Mouse (Mus musculus) C2C12 (cell line): ENCODE data around the gene Trib2. TPM values are rescaled to one million over a fixed set of nuclear protein-coding genes. Genes with fewer than 3 reads are reported as not detected.

Experiments used
- H3K27me3 ChIP-seq: one replicate; pipeline ENCODE4 v1.6.1; 2011; ENCODE audit not compliant: control insufficient read depth, insufficient read depth, insufficient read length
- H3K36me3 ChIP-seq: one replicate; pipeline ENCODE4 v1.6.1; 2011; ENCODE audit not compliant: control insufficient read depth, insufficient read depth
- H3K4me3 ChIP-seq: one replicate; pipeline ENCODE4 v1.5.1; 2011; ENCODE audit warnings: mild to moderate bottlenecking, control low read depth; ENCODE audit not compliant: poor library complexity, insufficient read depth, severe bottlenecking
- H3K79me2 ChIP-seq: one replicate; pipeline ENCODE4 v1.6.1; 2011; ENCODE audit not compliant: control insufficient read depth, insufficient read depth
- H3K79me3 ChIP-seq: one replicate; pipeline ENCODE4 v1.6.1; 2011; ENCODE audit warnings: low read depth, control low read depth
- H3ac ChIP-seq: one replicate; pipeline ENCODE3; 2011; ENCODE audit warnings: low read depth; ENCODE audit not compliant: control insufficient read depth, insufficient read length
- CEBPB ChIP-seq: IDR thresholded peaks from one replicate; pipeline ENCODE4 v1.6.1; 2011; ENCODE audit warnings: low read depth, mild to moderate bottlenecking, control low read depth, moderate library complexity
- CTCF ChIP-seq: IDR thresholded peaks from one replicate; pipeline ENCODE4 v1.5.1; 2011; ENCODE audit not compliant: control insufficient read depth, insufficient read depth, insufficient read length
- FOSL1 ChIP-seq: IDR thresholded peaks from one replicate; pipeline ENCODE4 v1.8.0; 2011; ENCODE audit warnings: mild to moderate bottlenecking, low read length; ENCODE audit not compliant: poor library complexity, insufficient read depth, severe bottlenecking
- MAX ChIP-seq: IDR thresholded peaks from one replicate; pipeline ENCODE4 v1.6.1; 2011; ENCODE audit warnings: mild to moderate bottlenecking, control low read depth
- MYOD1 ChIP-seq: IDR thresholded peaks from one replicate; pipeline ENCODE4 v1.6.1; 2011; ENCODE audit warnings: low read depth; ENCODE audit not compliant: control insufficient read depth, insufficient read length
- MYOG ChIP-seq: IDR thresholded peaks from one replicate; pipeline ENCODE4 v1.6.1; 2011; ENCODE audit not compliant: control insufficient read depth, insufficient read length; ENCODE audit errors: extremely low read depth
- USF1 ChIP-seq: IDR thresholded peaks from one replicate; pipeline ENCODE4 v1.6.1; 2011; ENCODE audit warnings: low read depth, mild to moderate bottlenecking, control low read depth, moderate library complexity
- long read RNA-seq, 2 experiments: library from polyadenylated mRNA; unstranded; transcript quantifications; one replicate each; pipeline ENCODE4 v2.0.0; 2019 to 2020
- polyA plus RNA-seq: library from polyadenylated mRNA; unstranded; fragments of >200 nt; fragmentation: generic; extraction: Trizol; gene quantifications from one replicate; pipeline ENCODE4 v1.2.1, GENCODE M21; 2012; ENCODE audit warnings: missing spikeins

Gene Trib2
- 1.8 TPM for polyA plus RNA-seq
- long read RNA-seq, experiment 1, partial matches to known transcripts: 0 of 1 reads
- long read RNA-seq, experiment 1, other reads (novel, unspliced or antisense): 1 of 1 reads
- long read RNA-seq, experiment 2, full-length matches to known transcripts: 1 of 3 reads
- long read RNA-seq, experiment 2, partial matches to known transcripts: 0 of 3 reads
- long read RNA-seq, experiment 2, other reads (novel, unspliced or antisense): 2 of 3 reads

GRCm38 (mm10) chr12:15816740-15817178 lies at the start of gene Trib2:
Gene Trib2, minus strand, starts transcription at chr12:15816922.
- TF ChIP-seq USF1 (no peak), FOSL1 (no peak), MYOD1 (no peak), CEBPB (no peak), CTCF (peak; percentile 92), MYOG (no peak), MAX (peak; percentile 46)
- H3K79me2 ChIP-seq: peaks cover 25% of the 10 kb centered on the region
- peak within 1 kb of the TSS; percentile 79 for H3K4me3 ChIP-seq
- no peaks in the 10 kb centered on the region for H3K36me3 ChIP-seq
- peak within 1 kb of the TSS; percentile 90 for H3ac ChIP-seq
- no peaks in the 10 kb centered on the region for H3K27me3 ChIP-seq
- H3K79me3 ChIP-seq: no peaks in the 10 kb centered on the region

GRCm38 (mm10) chr12:15858005-15858404 lies 41.3 kb upstream of the Trib2 start:
- Histone ChIP-seq H3K79me3 (no peaks in the 10 kb centered on the region), H3K27me3 (no peaks in the 10 kb centered on the region), H3K36me3 (no peaks in the 10 kb centered on the region), H3ac (no peak overlapping the region), H3K4me3 (no peak overlapping the region), H3K79me2 (no peaks in the 10 kb centered on the region)
- no peak for TF ChIP-seq FOSL1
- TF ChIP-seq CEBPB: no peak
- TF ChIP-seq CTCF: no peak
- TF ChIP-seq MYOG: no peak
- TF ChIP-seq USF1: no peak
- TF ChIP-seq MYOD1: no peak
- TF ChIP-seq MAX: no peak

DNA sequence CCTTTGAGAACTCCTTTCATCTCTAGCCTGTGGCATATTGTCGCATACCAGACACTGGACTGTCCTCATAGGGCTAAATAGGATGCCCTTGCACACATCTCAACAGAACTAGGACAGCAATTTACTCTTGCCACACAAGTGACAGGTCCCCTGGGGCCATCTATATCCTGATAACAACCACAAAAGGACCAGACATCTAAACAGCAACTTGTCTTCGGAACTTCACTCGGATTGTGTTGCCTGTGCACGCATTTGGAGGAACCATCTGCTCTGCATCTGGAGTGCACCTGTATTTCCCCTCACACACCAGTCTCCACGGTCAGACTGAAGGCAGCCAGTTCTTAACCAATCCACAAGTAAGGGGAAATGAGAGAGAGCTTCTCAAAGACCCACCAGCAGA lies 39.2 kb upstream of the Trib2 start:
- TF ChIP-seq MYOG: no peak
- TF ChIP-seq CTCF: no peak
- no peak for TF ChIP-seq USF1
- no peak for TF ChIP-seq CEBPB
- TF ChIP-seq MYOD1: no peak
- no peak for TF ChIP-seq FOSL1
- H3K27me3 ChIP-seq: no peaks in the 10 kb centered on the region
- no peak overlapping the region for H3ac ChIP-seq
- H3K4me3 ChIP-seq: no peak overlapping the region
- H3K36me3 ChIP-seq: no peaks in the 10 kb centered on the region
- H3K79me2 ChIP-seq: no peaks in the 10 kb centered on the region
- H3K79me3 ChIP-seq: no peaks in the 10 kb centered on the region

DNA sequence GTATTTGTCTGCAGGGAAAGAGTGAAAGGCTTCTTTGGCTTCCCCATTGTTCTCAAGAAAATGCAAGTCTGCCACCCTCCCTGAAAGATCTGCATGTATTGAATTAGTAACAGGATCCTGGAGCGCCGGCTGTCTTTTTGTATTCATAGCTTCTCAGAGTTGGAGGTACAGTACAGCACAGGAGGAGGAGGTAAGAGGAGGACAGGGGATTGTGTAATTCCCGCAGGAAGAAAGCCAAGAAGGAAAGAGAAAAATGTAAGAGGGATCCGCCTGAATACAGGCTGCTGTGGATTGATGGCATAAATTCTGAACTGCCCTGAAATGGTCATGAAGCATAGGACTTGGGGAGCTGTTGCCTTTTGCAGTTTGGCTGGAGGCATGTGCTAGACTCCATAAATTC lies 36.1 kb upstream of the Trib2 start:
- no peaks in the 10 kb centered on the region for H3K27me3 ChIP-seq
- no peaks in the 10 kb centered on the region for H3K79me2 ChIP-seq
- H3K4me3 ChIP-seq: no peak overlapping the region
- no peaks in the 10 kb centered on the region for H3K36me3 ChIP-seq
- no peak overlapping the region for H3ac ChIP-seq
- TF ChIP-seq CEBPB: peak; percentile 13
- TF ChIP-seq MYOG: no peak
- H3K79me3 ChIP-seq: no peaks in the 10 kb centered on the region

DNA sequence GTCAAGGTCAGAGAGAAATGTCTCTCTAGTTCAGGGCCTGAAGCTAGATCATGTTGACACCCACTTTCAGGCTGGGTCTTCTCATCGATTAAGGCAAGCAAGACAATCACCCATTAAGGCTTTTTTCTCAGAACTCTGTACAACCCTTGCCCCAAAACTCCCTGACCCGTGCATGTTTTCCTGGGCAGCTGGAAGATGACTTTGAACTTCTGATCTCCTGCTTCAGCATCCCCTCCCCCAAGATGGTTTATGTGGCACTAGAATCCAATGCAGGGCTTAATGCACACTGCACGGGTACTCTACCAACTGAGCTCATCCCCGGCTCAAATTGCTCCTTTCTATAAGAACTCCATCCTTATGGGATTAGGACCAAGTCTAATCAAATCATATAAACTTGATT lies 35.3 kb upstream of the Trib2 start:
- TF ChIP-seq MYOD1: no peak
- no peak for TF ChIP-seq CTCF
- TF ChIP-seq USF1: no peak
- no peak for TF ChIP-seq CEBPB
- no peak for TF ChIP-seq MYOG
- TF ChIP-seq MAX: no peak
- TF ChIP-seq FOSL1: no peak
- H3K4me3 ChIP-seq: no peak overlapping the region
- no peak overlapping the region for H3ac ChIP-seq
- H3K79me2 ChIP-seq: no peaks in the 10 kb centered on the region
- H3K27me3 ChIP-seq: no peaks in the 10 kb centered on the region
- no peaks in the 10 kb centered on the region for H3K79me3 ChIP-seq
- H3K36me3 ChIP-seq: no peaks in the 10 kb centered on the region

DNA sequence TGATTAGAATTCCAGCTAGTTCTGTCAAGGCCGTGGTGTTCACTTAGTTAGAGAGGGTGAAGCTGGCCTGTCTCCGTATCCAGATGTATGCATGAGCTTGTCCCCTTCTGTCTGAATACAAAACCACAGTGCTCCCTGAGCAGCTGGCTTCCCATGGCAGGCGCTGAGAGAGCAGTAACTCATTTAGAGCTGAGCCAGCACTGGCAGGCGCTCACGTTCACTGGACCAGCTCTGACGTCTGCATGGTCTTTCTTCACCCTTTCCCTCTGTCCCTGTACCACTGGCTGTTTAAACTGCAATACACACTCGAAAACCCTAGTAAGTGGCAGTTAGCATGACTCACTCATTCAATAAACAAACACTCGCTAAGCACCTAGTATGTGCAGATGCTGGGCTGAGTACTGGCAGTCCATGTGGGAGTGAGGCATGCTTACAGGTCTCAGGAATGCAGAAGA lies 33.7 kb upstream of the Trib2 start:
- Histone ChIP-seq H3K36me3 (no peaks in the 10 kb centered on the region), H3K27me3 (no peaks in the 10 kb centered on the region), H3K4me3 (no peak overlapping the region), H3K79me3 (no peaks in the 10 kb centered on the region), H3K79me2 (no peaks in the 10 kb centered on the region), H3ac (no peak overlapping the region)
- TF ChIP-seq CTCF: no peak
- no peak for TF ChIP-seq CEBPB
- TF ChIP-seq MYOD1: no peak
- TF ChIP-seq MAX: no peak
- no peak for TF ChIP-seq FOSL1
- no peak for TF ChIP-seq USF1
- TF ChIP-seq MYOG: no peak
